Mouse (Mus musculus) heart, embryonic 12.5 days (tissue): ENCODE results near the gene Hexb. TPM values are rescaled to one million over a fixed set of nuclear protein-coding genes. Genes with fewer than 3 reads are reported as not detected.

Experiments used
- polyA plus RNA-seq: library from polyadenylated mRNA; unstranded; fragments of >200 nt; fragmentation: Nextera tagmentation; extraction: Ambion mirVana; gene quantifications from 2 replicates; pipeline ENCODE4 v1.2.1, GENCODE M21; 2016

The Hexb gene
- polyA plus RNA-seq, 1 experiment from 2014 or later: 32.5 TPM

Other genes starting within 250 kb of the Hexb start
- gene 1700029F12Rik, start 164.0 kb downstream of the Hexb start, polyA plus RNA-seq: not detected in 2 replicates
- gene Fam169a, start 131.1 kb downstream of the Hexb start, polyA plus RNA-seq: 12.4 and 12.9 TPM in 2 replicates
- 1.9 and 3.3 TPM in 2 replicates for gene Gm6169, start 99.1 kb downstream of the Hexb start, polyA plus RNA-seq
- 35.2 and 35.7 TPM in 2 replicates for gene Gfm2, start 60.4 kb downstream of the Hexb start, polyA plus RNA-seq
- gene Nsa2, start 60.4 kb downstream of the Hexb start, polyA plus RNA-seq: 48.8 and 54.0 TPM in 2 replicates
- 4.5 and 5.7 TPM in 2 replicates for gene Enc1, start 42.7 kb upstream of the Hexb start, polyA plus RNA-seq